ENCODE assay signal across 8 mouse cellular contexts in the genomic region with DNA sequence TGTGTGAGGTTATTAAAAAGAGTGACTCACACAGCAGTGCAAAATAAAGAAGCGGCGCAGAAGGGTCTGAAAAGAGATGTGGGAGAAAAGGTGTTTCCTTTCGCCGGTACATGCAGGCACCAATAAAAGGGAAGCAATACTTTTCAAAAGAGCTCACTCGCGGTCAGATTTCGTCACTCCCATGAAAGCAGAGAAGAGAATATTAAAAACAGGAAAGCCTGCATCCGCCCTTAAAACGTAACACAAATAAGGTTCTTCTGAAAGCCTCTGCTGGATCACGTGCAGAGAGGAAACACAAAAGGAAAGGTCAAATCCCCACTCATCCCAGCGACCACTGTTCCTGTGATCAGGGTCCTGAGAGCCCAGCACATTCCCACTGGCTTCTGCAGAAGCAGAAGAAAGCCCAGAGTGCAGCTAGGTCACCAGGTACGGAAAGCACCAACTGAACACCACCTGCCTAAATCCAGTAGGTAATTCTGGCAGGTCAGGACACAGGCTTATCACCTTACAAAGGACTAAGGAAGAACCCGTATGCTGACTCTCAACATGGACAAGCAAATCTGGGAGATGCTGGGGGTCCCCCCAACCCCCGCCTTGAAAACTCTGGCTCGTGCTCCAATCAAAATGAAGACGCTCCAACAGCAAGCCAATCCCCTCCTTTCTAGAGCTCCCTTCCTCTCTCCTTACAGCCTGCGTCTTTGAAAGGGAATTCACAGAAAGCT. TPM values are rescaled to one million over a fixed set of nuclear protein-coding genes. Genes with fewer than 3 reads are reported as not detected.
A peak's percentile ranks its signal among the peaks of the same experiment; 100 is the strongest.
DNase-seq lines count a peak whose midpoint lies in the region; ATAC-seq and TF ChIP-seq lines count a peak whose summit lies in the region.

No protein-coding gene starts in this region.

- peaks cover 10% of the 10 kb centered on the region for H3K4me1 ChIP-seq in spleen, adult 2 months (ENCODE audit: control insufficient read depth, insufficient read depth, insufficient read length)
- H3K4me1 ChIP-seq in embryonic facial prominence, embryonic 11.5 days (ENCODE audit: control insufficient read depth, insufficient read depth, low read length): no peaks in the 10 kb centered on the region; the same call in 1 of the 2 replicates
- no peaks in the 10 kb centered on the region for H3K4me1 ChIP-seq in hindbrain, embryonic 11.5 days (replicated peaks; ENCODE audit: control insufficient read depth, insufficient read depth, low read length)
- H3K4me1 ChIP-seq in limb, embryonic 14.5 days (ENCODE audit: control insufficient read depth, insufficient read depth, low read length): peaks cover 15% of the 10 kb centered on the region
- peaks cover 19% of the 10 kb centered on the region for H3K4me1 ChIP-seq in midbrain, embryonic 13.5 days (replicated peaks)

- peak overlapping the region; percentile 62 for H3K4me2 ChIP-seq in embryonic facial prominence, embryonic 11.5 days (ENCODE audit: low read depth, low read length)
- peak overlapping the region; percentile 66 for H3K4me2 ChIP-seq in hindbrain, embryonic 11.5 days (replicated peaks; ENCODE audit: low read depth, low read length)
- peak overlapping the region; percentile 57 for H3K4me2 ChIP-seq in limb, embryonic 14.5 days (replicated peaks; ENCODE audit: low read depth, low read length, severe bottlenecking)
- peak overlapping the region; percentile 70 for H3K4me2 ChIP-seq in midbrain, embryonic 13.5 days (replicated peaks)

- DNase-seq in spleen, adult 2 months (ENCODE audit: low read depth in 1 of 2, low spot score in 2 of 2): peak; percentile 34 to 84
- no peak for DNase-seq in spleen, postnatal 4 days (ENCODE audit: low spot score in 2 of 2)
- DNase-seq in embryonic facial prominence, embryonic 11.5 days (ENCODE audit: low spot score): peak; percentile 82
- DNase-seq in hindbrain, embryonic 11.5 days (ENCODE audit: low spot score): peak; percentile 75
- DNase-seq in limb, embryonic 14.5 days (ENCODE audit: low spot score): peak; percentile 69
- DNase-seq in thymus, postnatal 36 days: no peak
- DNase-seq in layer of hippocampus, adult 9-10 months (ENCODE audit: low spot score): no peak

- no peak for TF ChIP-seq CTCF in spleen, adult 2 months (IDR thresholded peaks at IDR 0.05; ENCODE audit: extremely low read depth, insufficient read depth, insufficient read length, insufficient replicate concordance)

- H3K27me3 ChIP-seq in spleen, adult 2 months (ENCODE audit: control insufficient read depth, insufficient read depth, low read length): no peaks in the 10 kb centered on the region
- no peaks in the 10 kb centered on the region for H3K27me3 ChIP-seq in embryonic facial prominence, embryonic 11.5 days (ENCODE audit: control insufficient read depth, insufficient read depth, low read length)
- no peaks in the 10 kb centered on the region for H3K27me3 ChIP-seq in hindbrain, embryonic 11.5 days (ENCODE audit: control insufficient read depth, insufficient read depth, low read length)
- no peaks in the 10 kb centered on the region for H3K27me3 ChIP-seq in limb, embryonic 14.5 days (ENCODE audit: control insufficient read depth, insufficient read depth, low read length)
- H3K27me3 ChIP-seq in midbrain, embryonic 13.5 days: no peaks in the 10 kb centered on the region

- peak overlapping the region; percentile 58 for H3K27ac ChIP-seq in spleen, adult 2 months (ENCODE audit: insufficient read depth, low read length)
- H3K27ac ChIP-seq in embryonic facial prominence, embryonic 11.5 days (replicated peaks; ENCODE audit: low read depth, low read length): peak overlapping the region; percentile 47; the same call in 1 of the 2 replicates
- H3K27ac ChIP-seq in hindbrain, embryonic 11.5 days (ENCODE audit: low read depth, low read length): peak overlapping the region; percentile 68
- H3K27ac ChIP-seq in limb, embryonic 14.5 days (replicated peaks; ENCODE audit: low read depth, low read length): peak overlapping the region; percentile 48; the same call in 1 of the 2 replicates
- peak overlapping the region; percentile 32 for H3K27ac ChIP-seq in midbrain, embryonic 13.5 days

- no peak for TF ChIP-seq POLR2A in spleen, adult 2 months (IDR thresholded peaks at IDR 0.05; ENCODE audit: low read depth, low read length)
- no peak for TF ChIP-seq POLR2A in limb, embryonic 14.5 days (IDR thresholded peaks at IDR 0.05; ENCODE audit: borderline replicate concordance, extremely low read depth, insufficient read depth, insufficient read length)

- peak overlapping the region; percentile 14; the same call in 1 of the 2 replicates for H3K4me3 ChIP-seq in spleen, adult 2 months (ENCODE audit: extremely low read depth, insufficient read depth, insufficient read length)
- H3K4me3 ChIP-seq in embryonic facial prominence, embryonic 11.5 days (ENCODE audit: low read depth, low read length): peak overlapping the region; percentile 23
- peak overlapping the region; percentile 31 for H3K4me3 ChIP-seq in hindbrain, embryonic 11.5 days (ENCODE audit: low read depth, low read length)
- peak overlapping the region; percentile 27 for H3K4me3 ChIP-seq in limb, embryonic 14.5 days (replicated peaks; ENCODE audit: low read length)
- peak overlapping the region; percentile 44 for H3K4me3 ChIP-seq in midbrain, embryonic 13.5 days (replicated peaks)

- H3K9ac ChIP-seq in embryonic facial prominence, embryonic 11.5 days (replicated peaks; ENCODE audit: low read length): peak overlapping the region; percentile 37
- peak overlapping the region; percentile 29 for H3K9ac ChIP-seq in hindbrain, embryonic 11.5 days (ENCODE audit: low read depth, low read length)
- H3K9ac ChIP-seq in limb, embryonic 14.5 days (ENCODE audit: low read depth, low read length, severe bottlenecking): peak overlapping the region; percentile 44
- peak overlapping the region; percentile 65 for H3K9ac ChIP-seq in midbrain, embryonic 13.5 days (replicated peaks)

- WGBS in spleen, adult 2 months: 5% methylated on average over 17 of the region's 17 CpGs
- 14% methylated on average over 17 of the region's 17 CpGs for WGBS in embryonic facial prominence, embryonic 11.5 days
- 16% methylated on average over 17 of the region's 17 CpGs for WGBS in hindbrain, embryonic 11.5 days
- 8% methylated on average over 17 of the region's 17 CpGs for WGBS in limb, embryonic 14.5 days
- 9% methylated on average over 17 of the region's 17 CpGs for WGBS in midbrain, embryonic 13.5 days

- peak; percentile 83 for ATAC-seq in embryonic facial prominence, embryonic 11.5 days (replicated peaks; ENCODE audit: insufficient number of reproducible peaks, low FRiP score, low TSS enrichment, low read depth)
- ATAC-seq in hindbrain, embryonic 11.5 days (ENCODE audit: low FRiP score): peak; percentile 96
- peak; percentile 91 for ATAC-seq in limb, embryonic 14.5 days (ENCODE audit: low FRiP score, low read depth)
- ATAC-seq in midbrain, embryonic 13.5 days: peak; percentile 95

- no peaks in the 10 kb centered on the region for H3K36me3 ChIP-seq in spleen, adult 2 months (ENCODE audit: control insufficient read depth, insufficient read depth, low read length)
- no peaks in the 10 kb centered on the region for H3K36me3 ChIP-seq in embryonic facial prominence, embryonic 11.5 days (replicated peaks; ENCODE audit: control insufficient read depth, insufficient read depth, low read depth, low read length)
- H3K36me3 ChIP-seq in hindbrain, embryonic 11.5 days (ENCODE audit: control insufficient read depth, insufficient read depth, low read length): no peaks in the 10 kb centered on the region
- H3K36me3 ChIP-seq in limb, embryonic 14.5 days (ENCODE audit: control insufficient read depth, insufficient read depth, low read length): 0 out of 2 replicates have a peak, but pooled peaks cover 3% of the 10 kb centered on the region
- H3K36me3 ChIP-seq in midbrain, embryonic 13.5 days: no peaks in the 10 kb centered on the region

- no peaks in the 10 kb centered on the region for H3K9me3 ChIP-seq in embryonic facial prominence, embryonic 11.5 days (replicated peaks; ENCODE audit: control insufficient read depth, low read length)
- H3K9me3 ChIP-seq in hindbrain, embryonic 11.5 days (ENCODE audit: control insufficient read depth, low read length): no peaks in the 10 kb centered on the region
- H3K9me3 ChIP-seq in limb, embryonic 14.5 days (ENCODE audit: control insufficient read depth, low read length): no peaks in the 10 kb centered on the region
- no peaks in the 10 kb centered on the region for H3K9me3 ChIP-seq in midbrain, embryonic 13.5 days

RNA-seq across cellular contexts. Expression of gene Msrb3, which starts 16.4 kb away (rescaled TPM):
- polyA plus RNA-seq in spleen, adult 2 months (2012; rRNA removed): 4.5 and 5.1 TPM in 2 replicates
- 6.4 and 6.6 TPM in 2 replicates for polyA plus RNA-seq in embryonic facial prominence, embryonic 11.5 days (2014; fragmentation: Nextera tagmentation; extraction: Ambion mirVana)
- 4.2 and 9.2 TPM in 2 replicates for polyA plus RNA-seq in hindbrain, embryonic 11.5 days (2014; fragmentation: Nextera tagmentation; extraction: Ambion mirVana)
- polyA plus RNA-seq in limb, embryonic 14.5 days (2012; rRNA removed): 28.2 and 28.8 TPM in 2 replicates
- polyA plus RNA-seq in limb, embryonic 14.5 days (2014; fragmentation: Nextera tagmentation; extraction: Ambion mirVana): 13.9 and 17.3 TPM in 2 replicates
- 0.80 and 2.0 TPM in 2 replicates for polyA plus RNA-seq in midbrain, embryonic 13.5 days (2015; fragmentation: Nextera tagmentation; extraction: Ambion mirVana)

Comparison
In these comparisons a context has a peak if more than half of its experiments do, and no peak if none do; other contexts are left out.
1. DNase-seq: peak in spleen, adult 2 months (2 of 2), embryonic facial prominence, embryonic 11.5 days (single experiment), hindbrain, embryonic 11.5 days (single experiment) and limb, embryonic 14.5 days (single experiment); none in spleen, postnatal 4 days (0 of 2), thymus, postnatal 36 days (0 of 2) and layer of hippocampus, adult 9-10 months (single experiment).
2. Peak in every context shown above with its lines, with median percentiles within 50 percentile points of each other: H3K27ac ChIP-seq, H3K4me3 ChIP-seq, ATAC-seq, H3K4me2 ChIP-seq and H3K9ac ChIP-seq.